Comparison of ENCODE assay signal across 20 mouse cellular contexts in the genomic region with DNA sequence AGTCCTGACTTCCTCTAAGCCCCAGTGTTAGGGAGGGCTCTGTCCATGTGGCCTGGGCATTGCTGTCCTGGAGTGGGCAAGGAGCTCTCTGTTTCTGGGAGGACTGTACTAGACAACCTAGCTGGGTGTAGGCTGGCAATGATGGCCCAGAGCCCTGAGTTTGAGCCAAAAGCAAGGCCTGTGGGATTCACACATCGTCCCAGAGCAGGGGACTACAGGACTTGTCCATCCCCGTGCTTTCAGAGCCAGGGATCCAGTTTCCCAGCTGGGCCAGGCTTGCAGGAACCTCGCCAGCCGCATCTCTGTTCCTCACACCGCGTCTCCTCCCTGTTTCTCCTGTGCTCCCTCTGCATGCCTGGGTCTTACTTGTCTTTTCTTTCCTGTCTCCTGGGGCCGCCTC.
DNase-seq lines count a peak whose midpoint lies in the region; ATAC-seq lines count a peak whose summit lies in the region.
"Had no signal": no experiment of that assay in that cellular context is flagged by ENCODE, and none has a peak within 500 bp of the region (broad histone marks: within the 10 kb centered on the region; RNA-seq: fewer than 3 reads in every experiment).

No protein-coding gene starts in this region.

- no peak overlapping the region for H3K27ac ChIP-seq in heart, embryonic 13.5 days (replicated peaks)
- peak overlapping the region; percentile 66 for H3K27ac ChIP-seq in macrophage
- H3K27ac ChIP-seq: hindbrain, embryonic 15.5 days had no signal

- no peaks in the 10 kb centered on the region for H3K9me3 ChIP-seq in heart, embryonic 13.5 days
- H3K9me3 ChIP-seq: hindbrain, embryonic 15.5 days had no signal

- H3K79me2 ChIP-seq in macrophage (ENCODE audit: inconsistent target), result no peaks in the 10 kb centered on the region

- H3K36me3 ChIP-seq in heart, embryonic 13.5 days, result peaks cover 98% of the 10 kb centered on the region
- no peaks in the 10 kb centered on the region for H3K36me3 ChIP-seq in macrophage (ENCODE audit: inconsistent target)
- H3K36me3 ChIP-seq: G1E; hindbrain, embryonic 15.5 days had no signal

- peaks cover 43% of the 10 kb centered on the region for H3K4me1 ChIP-seq in heart, embryonic 13.5 days

- no peak overlapping the region for H3K4me3 ChIP-seq in heart, embryonic 13.5 days
- H3K4me3 ChIP-seq in macrophage (ENCODE audit: inconsistent target), result no peak overlapping the region
- H3K4me3 ChIP-seq: hindbrain, embryonic 15.5 days had no signal

- intact Hi-C loops in heart, postnatal 10 days (cut with DNase I), result no loop called here
- intact Hi-C loops in left cerebral cortex, postnatal 4 days (cut with DNase I), result loop anchor here (10.0 kb wide), 2 partner anchors 149 to 239 kb away; no protein-coding TSS in a partner anchor
- intact Hi-C loops in left cerebral cortex, postnatal 25 days (cut with DNase I), result loop anchor here (5.0 kb wide), 1 partner anchor 106 kb away; a partner anchor contains a TSS

- H3K27me3 ChIP-seq in heart, embryonic 13.5 days (replicated peaks), result no peaks in the 10 kb centered on the region
- H3K27me3 ChIP-seq: hindbrain, embryonic 15.5 days had no signal

- peak; percentile 48 for DNase-seq in adrenal gland, postnatal 10 days
- DNase-seq in adrenal gland, adult (ENCODE audit: inconsistent age in 2 of 2, low spot score in 1 of 2), result no peak
- DNase-seq in heart, postnatal 10 days, result no peak
- peak; percentile 54 for DNase-seq in left cerebral cortex, postnatal 4 days
- no peak for DNase-seq in left cerebral cortex, postnatal 25 days (ENCODE audit: low spot score in 2 of 2)
- no peak for DNase-seq in thymus, adult 18-20 months
- DNase-seq: cerebellum, adult 11-12 months; heart, postnatal 14 days; kidney, adult 11 months; kidney, postnatal 10 days; liver; liver, postnatal 0 days; lung, postnatal 14 days; thymus, adult 2 months had no signal

- peak overlapping the region; percentile 15; the same call in 1 of the 2 replicates for H3K9ac ChIP-seq in heart, embryonic 13.5 days
- H3K9ac ChIP-seq: hindbrain, embryonic 15.5 days; liver, postnatal 0 days had no signal

- ATAC-seq in heart, embryonic 13.5 days (ENCODE audit: extremely low read depth, insufficient number of reproducible peaks, low FRiP score, low TSS enrichment), result no peak
- ATAC-seq: CD4-positive, CD25-positive, alpha-beta regulatory T cell, adult 4 months; forebrain, embryonic 14.5 days; liver, postnatal 0 days had no signal

- WGBS in heart, embryonic 13.5 days, result 82% methylated on average over 7 of the region's 7 CpGs
- 92% methylated on average over 7 of the region's 7 CpGs for WGBS in macrophage (ENCODE audit: missing documents)

- H3K4me2 ChIP-seq in heart, embryonic 13.5 days, result no peak overlapping the region
- H3K4me2 ChIP-seq: hindbrain, embryonic 15.5 days had no signal

Comparison
In these comparisons a context has a peak if more than half of its experiments do, and no peak if none do; other contexts are left out.
1. DNase-seq: peak in adrenal gland, postnatal 10 days (single experiment) and left cerebral cortex, postnatal 4 days (single experiment); none in adrenal gland, adult (0 of 2), heart, postnatal 10 days (0 of 2), left cerebral cortex, postnatal 25 days (0 of 2) and thymus, adult 18-20 months (0 of 2).